Mouse (Mus musculus) heart, embryonic 14.5 days (tissue): ENCODE results near the gene Rngtt. TPM values are rescaled to one million over a fixed set of nuclear protein-coding genes. Genes with fewer than 3 reads are reported as not detected.
"Not testable (repeated sequence)": the region's sequence is repeated elsewhere in the genome, so short reads cannot be mapped to it uniquely, and the experiment has no call there.

Source experiments
- ATAC-seq: fragments of 200-750 bp; cut with Nextera tagmentation; 2 replicates; pipeline ENCODE4 v1.8.0; 2017; ENCODE audit warnings: low read depth, moderate TSS enrichment; ENCODE audit not compliant: insufficient number of reproducible peaks, insufficient read depth, low FRiP score
- H3K27ac ChIP-seq, 2 experiments: fragments of 200-500 bp in 1 of 2; fragments of 300-500 bp in 1 of 2; sonication (generic) in 1 of 2; replicated peaks in 1 of 2; 2 replicates each; pipeline ENCODE4 v1.5.1; 2012 to 2014; ENCODE audit warnings: low read depth in 2 of 2, low read length in 2 of 2, control low read depth in 1 of 2, mild to moderate bottlenecking in 1 of 2, mixed read lengths in 1 of 2; ENCODE audit not compliant: control insufficient read depth in 1 of 2, insufficient read depth in 1 of 2
- H3K27me3 ChIP-seq: fragments of 300-500 bp; sonication (generic); 2 replicates; pipeline ENCODE4 v1.6.1; 2014; ENCODE audit warnings: mild to moderate bottlenecking, low read length, control low read depth; ENCODE audit not compliant: control insufficient read depth, insufficient read depth
- H3K36me3 ChIP-seq: fragments of 300-500 bp; sonication (generic); 2 replicates; pipeline ENCODE4 v1.6.1; 2014; ENCODE audit warnings: mild to moderate bottlenecking, control low read depth, low read length, mixed read lengths; ENCODE audit not compliant: control insufficient read depth, insufficient read depth
- H3K4me1 ChIP-seq, 2 experiments: fragments of 200-500 bp in 1 of 2; fragments of 300-500 bp in 1 of 2; sonication (generic) in 1 of 2; 2 replicates each; pipeline ENCODE4 v1.6.1; 2012 to 2014; ENCODE audit warnings: low read length in 2 of 2, control low read depth in 1 of 2, mixed read lengths in 1 of 2; ENCODE audit not compliant: control insufficient read depth in 2 of 2, insufficient read depth in 2 of 2
- H3K4me2 ChIP-seq: fragments of 300-500 bp; sonication (generic); 2 replicates; pipeline ENCODE4 v1.6.1; 2014; ENCODE audit warnings: mild to moderate bottlenecking, low read length
- H3K4me3 ChIP-seq, 2 experiments: fragments of 200-500 bp in 1 of 2; fragments of 300-500 bp in 1 of 2; sonication (generic) in 1 of 2; 2 replicates each; pipeline ENCODE4 v1.5.1; 2012 to 2014; ENCODE audit warnings: low read length in 2 of 2, mild to moderate bottlenecking in 2 of 2, control low read depth in 1 of 2, low read depth in 1 of 2, moderate library complexity in 1 of 2; ENCODE audit not compliant: control insufficient read depth in 1 of 2, insufficient read depth in 1 of 2
- H3K9ac ChIP-seq: fragments of 300-500 bp; sonication (generic); 2 replicates; pipeline ENCODE4 v1.6.1; 2014; ENCODE audit warnings: mild to moderate bottlenecking, low read length
- H3K9me3 ChIP-seq: fragments of 300-500 bp; sonication (generic); 2 replicates; pipeline ENCODE4 v1.6.1; 2016; ENCODE audit warnings: low read length, control low read depth; ENCODE audit not compliant: control insufficient read depth
- WGBS: fragments of 180-500 bp; shearing (Covaris S2); extraction: QIAGEN DNeasy Blood & Tissue Kit; methylation state at CpG from one replicate; pipeline ENCODE4 v1.1.7; 2014; 5-methylcytosine and 5-hydroxymethylcytosine counted together
- polyA plus RNA-seq: library from polyadenylated mRNA; unstranded; fragments of >200 nt; fragmentation: Nextera tagmentation; extraction: Ambion mirVana; gene quantifications from 2 replicates; pipeline ENCODE4 v1.2.1, GENCODE M21; 2014

Gene Rngtt
- polyA plus RNA-seq, 1 experiment from 2014 or later: 14.2 TPM

GRCm38 (mm10) chr4:33450356-33450755 lies 140.2 kb downstream of the Rngtt start:
- not testable (repeated sequence) for H3K9me3 ChIP-seq, H3K4me1 ChIP-seq, ATAC-seq, H3K4me3 ChIP-seq, H3K27me3 ChIP-seq, H3K4me2 ChIP-seq, H3K9ac ChIP-seq, H3K27ac ChIP-seq, H3K36me3 ChIP-seq
- 83% methylated on average over 8 of the region's 8 CpGs for WGBS

- Histone ChIP-seq H3K4me3 (no peak overlapping the region), H3K9ac (no peak overlapping the region), H3K4me1 (no peaks in the 10 kb centered on the region), H3K4me2 (no peak overlapping the region), H3K36me3 (no peaks in the 10 kb centered on the region), H3K9me3 (0 out of 2 replicates have a peak, but pooled peaks cover 2% of the 10 kb centered on the region), H3K27ac (no peak overlapping the region), H3K27me3 (no peaks in the 10 kb centered on the region)
- no peak for ATAC-seq
- 87% methylated on average over 3 of the region's 3 CpGs for WGBS
Observed at GRCm38 (mm10) chr4:33459851-33460250, 149.7 kb downstream of the Rngtt start.

GRCm38 (mm10) chr4:33464432-33464831 lies 154.3 kb downstream of the Rngtt start:
- WGBS: 86% methylated on average over 1 of the region's 1 CpGs
- H3K27me3 ChIP-seq: no peaks in the 10 kb centered on the region

GRCm38 (mm10) chr4:33465871-33466270 lies 155.8 kb downstream of the Rngtt start:
- H3K36me3 ChIP-seq: no peaks in the 10 kb centered on the region
- no peak overlapping the region for H3K9ac ChIP-seq
- no peak overlapping the region for H3K4me3 ChIP-seq
- no peak overlapping the region for H3K27ac ChIP-seq
- H3K4me1 ChIP-seq: peaks cover 2 to 5% of the 10 kb centered on the region in 2 experiments
- H3K27me3 ChIP-seq: no peaks in the 10 kb centered on the region
- no peaks in the 10 kb centered on the region for H3K9me3 ChIP-seq
- WGBS: 79% methylated on average over 3 of the region's 3 CpGs
- H3K4me2 ChIP-seq: no peak overlapping the region
- no peak for ATAC-seq

More at GRCm38 (mm10) chr4:33464432-33464831, 154.3 kb downstream of the Rngtt start:
- no peak for ATAC-seq
- Histone ChIP-seq H3K36me3 (no peaks in the 10 kb centered on the region), H3K9ac (no peak overlapping the region), H3K4me3 (no peak overlapping the region), H3K27ac (no peak overlapping the region), H3K4me1 (peaks cover 2 to 5% of the 10 kb centered on the region in 2 experiments), H3K9me3 (no peaks in the 10 kb centered on the region), H3K4me2 (no peak overlapping the region)

- H3K4me3 ChIP-seq: no peak overlapping the region
Observed at GRCm38 (mm10) chr4:33466970-33467399, 156.9 kb downstream of the Rngtt start.

GRCm38 (mm10) chr4:33467627-33468026 lies 157.5 kb downstream of the Rngtt start:
- 61% methylated on average over 1 of the region's 1 CpGs for WGBS
- no peak overlapping the region for H3K4me2 ChIP-seq
- no peak overlapping the region for H3K27ac ChIP-seq
- no peak for ATAC-seq
- no peak overlapping the region for H3K4me3 ChIP-seq
- H3K4me1 ChIP-seq: peaks cover 2 to 5% of the 10 kb centered on the region in 2 experiments
- no peaks in the 10 kb centered on the region for H3K9me3 ChIP-seq
- H3K36me3 ChIP-seq: no peaks in the 10 kb centered on the region
- H3K9ac ChIP-seq: no peak overlapping the region
- H3K27me3 ChIP-seq: no peaks in the 10 kb centered on the region

More at GRCm38 (mm10) chr4:33466970-33467399, 156.9 kb downstream of the Rngtt start:
- no peaks in the 10 kb centered on the region for H3K9me3 ChIP-seq
- WGBS: 21% methylated on average over 2 of the region's 2 CpGs
- no peaks in the 10 kb centered on the region for H3K27me3 ChIP-seq
- ATAC-seq: no peak
- no peak overlapping the region for H3K4me2 ChIP-seq
- H3K36me3 ChIP-seq: no peaks in the 10 kb centered on the region
- H3K4me1 ChIP-seq: peaks cover 2 to 5% of the 10 kb centered on the region in 2 experiments
- H3K27ac ChIP-seq: no peak overlapping the region
- no peak overlapping the region for H3K9ac ChIP-seq

- Histone ChIP-seq H3K9me3 (no peaks in the 10 kb centered on the region), H3K27me3 (no peaks in the 10 kb centered on the region), H3K4me1 (peaks cover 2 to 5% of the 10 kb centered on the region in 2 experiments), H3K36me3 (no peaks in the 10 kb centered on the region), H3K4me3 (no peak overlapping the region), H3K4me2 (no peak overlapping the region), H3K27ac (no peak overlapping the region), H3K9ac (no peak overlapping the region)
- 91% methylated on average over 3 of the region's 3 CpGs for WGBS
- ATAC-seq: no peak
Observed at GRCm38 (mm10) chr4:33468151-33468550, 158.0 kb downstream of the Rngtt start.

- ATAC-seq: no peak
- H3K36me3 ChIP-seq: no peaks in the 10 kb centered on the region
- no peaks in the 10 kb centered on the region for H3K27me3 ChIP-seq
- H3K9me3 ChIP-seq: no peaks in the 10 kb centered on the region
- no peak overlapping the region for H3K4me2 ChIP-seq
- no peak overlapping the region for H3K9ac ChIP-seq
- peaks cover 2 to 5% of the 10 kb centered on the region in 2 experiments for H3K4me1 ChIP-seq
- WGBS: 93% methylated on average over 1 of the region's 1 CpGs
- H3K4me3 ChIP-seq: no peak overlapping the region
- H3K27ac ChIP-seq: no peak overlapping the region
Observed at GRCm38 (mm10) chr4:33470671-33471302, 160.7 kb downstream of the Rngtt start.
